ENCODE assay signal across 22 mouse cellular contexts in genomic region chr9:57031756-57032155, GRCm38 (mm10). TPM values are rescaled to one million over a fixed set of nuclear protein-coding genes. Genes with fewer than 3 reads are reported as not detected.
DNase-seq lines count a peak whose midpoint lies in the region; ATAC-seq and TF ChIP-seq lines count a peak whose summit lies in the region.
"Had no signal": no experiment of that assay in that cellular context is flagged by ENCODE, and none has a peak within 500 bp of the region (broad histone marks: within the 10 kb centered on the region; RNA-seq: fewer than 3 reads in every experiment).

No protein-coding gene starts in this region.

- DNase-seq in left cerebral cortex, adult 18-20 months (ENCODE audit: low spot score in 2 of 2), result peak; percentile 25 to 29
- no peak for DNase-seq in left cerebral cortex, postnatal 4 days
- peak; percentile 73 for DNase-seq in NIH3T3 (ENCODE audit: low read depth)
- DNase-seq in left cerebral cortex, adult 2 months (ENCODE audit: extremely low spot score in 1 of 2, low spot score in 2 of 2), result peak; percentile 21 to 23
- peak; percentile 87 for DNase-seq in telencephalon, adult 2 months (ENCODE audit: low read depth, low spot score)
- DNase-seq in adrenal gland, adult 2 months, result no peak
- DNase-seq: adrenal gland, postnatal 10 days; cerebellum, adult 8-10 months; heart, adult 18-20 months; kidney, adult 2 months; kidney, postnatal 14 days; midbrain, embryonic 14.5 days; thymus, postnatal 4 days had no signal

- no peak overlapping the region for H3K4me3 ChIP-seq in left cerebral cortex, adult 2 months
- H3K4me3 ChIP-seq: embryonic facial prominence, embryonic 15.5 days; heart, embryonic 15.5 days; hindbrain, embryonic 10.5 days; limb, embryonic 13.5 days; liver, embryonic 15.5 days; myocyte had no signal

- peak overlapping the region; percentile 20; the same call in 1 of the 2 replicates for H3K27ac ChIP-seq in left cerebral cortex, adult 2 months
- H3K27ac ChIP-seq: embryonic facial prominence, embryonic 15.5 days; heart, embryonic 15.5 days; hindbrain, embryonic 10.5 days; limb, embryonic 13.5 days; liver, embryonic 15.5 days had no signal

- intact Hi-C loops in left cerebral cortex, postnatal 4 days (cut with DNase I), result no loop called here
- intact Hi-C loops in left cerebral cortex, adult 2 months (cut with DNase I), result loop anchor here (2.0 to 5.0 kb wide), 2 partner anchors 37 to 79 kb away; partner anchors contain the start of genes Ptpn9 and Snupn

- TF ChIP-seq CTCF in left cerebral cortex, adult 2 months (IDR thresholded peaks at IDR 0.05), result no peak

- ATAC-seq in activated CD4-positive, CD25-positive, alpha-beta regulatory T cell, adult 4 months, result no peak
- ATAC-seq: CD4-positive, CD25-positive, alpha-beta regulatory T cell, adult 4 months; lung, postnatal 0 days had no signal

RNA-seq across cellular contexts. Expression of gene Ptpn9, which starts 37.0 kb away (rescaled TPM):
- 10 to 100 TPM; 33.8 to 34.5 TPM for total RNA-seq in left cerebral cortex, adult 18-20 months (2021)
- total RNA-seq in left cerebral cortex, postnatal 4 days (2021), result 10 to 100 TPM; 39.2 to 41.3 TPM
- 10 to 100 TPM; 29.7 to 33.1 TPM for total RNA-seq in left cerebral cortex, adult 2 months (2021)
- polyA plus RNA-seq in activated CD4-positive, CD25-positive, alpha-beta regulatory T cell, adult 4 months (2017; shearing (Covaris generic)), result 1 to 10 TPM; 3.5 to 4.1 TPM
- total RNA-seq in adrenal gland, adult 2 months (2021), result 10 to 100 TPM; 37.2 to 47.6 TPM
- 134 and 145 TPM in 2 replicates for polyA plus RNA-seq in adrenal gland, adult 2 months (2012; rRNA removed)

RNA-seq across cellular contexts. Expression of gene Sin3a, which starts 40.1 kb away (rescaled TPM):
- 10 to 100 TPM; 32.3 to 34.7 TPM for total RNA-seq in left cerebral cortex, adult 18-20 months (2021)
- 10 to 100 TPM; 42.4 to 45.8 TPM for total RNA-seq in left cerebral cortex, postnatal 4 days (2021)
- 10 to 100 TPM; 38.8 to 47.5 TPM for total RNA-seq in left cerebral cortex, adult 2 months (2021)
- 10 to 100 TPM; 31.7 to 33.5 TPM for polyA plus RNA-seq in activated CD4-positive, CD25-positive, alpha-beta regulatory T cell, adult 4 months (2017; shearing (Covaris generic))
- 10 to 100 TPM; 46.2 to 49.2 TPM for total RNA-seq in adrenal gland, adult 2 months (2021)
- polyA plus RNA-seq in adrenal gland, adult 2 months (2012; rRNA removed), result 71.0 and 101 TPM in 2 replicates

Comparison
In these comparisons a context has a peak if more than half of its experiments do, and no peak if none do; other contexts are left out.
1. DNase-seq: peak in left cerebral cortex, adult 18-20 months (2 of 2), NIH3T3 (single experiment), left cerebral cortex, adult 2 months (2 of 2) and telencephalon, adult 2 months (single experiment); none in left cerebral cortex, postnatal 4 days (single experiment) and adrenal gland, adult 2 months (single experiment).